Mouse (Mus musculus): Measurements from ENCODE around the gene Olfr620.

The Olfr620 gene

GRCm38 (mm10) chr7:103612434-103612833 lies at the start of gene Olfr620:
Gene Olfr620, minus strand, starts transcription at chr7:103612534.
- DNase-seq (ENCODE audit: low spot score), result no peak

GRCm38 (mm10) chr7:103644070-103644469 lies 31.7 kb upstream of the Olfr620 start:
- DNase-seq (ENCODE audit: low spot score), result no peak

GRCm38 (mm10) chr7:103642602-103643001 lies 30.3 kb upstream of the Olfr620 start, which contains the start of gene Olfr622:
Gene Olfr622, minus strand, starts transcription at chr7:103642702.
- DNase-seq (ENCODE audit: low spot score), result no peak

- no peak for DNase-seq (ENCODE audit: low spot score)
Measured at GRCm38 (mm10) chr7:103636795-103637194, 24.5 kb upstream of the Olfr620 start.

DNA sequence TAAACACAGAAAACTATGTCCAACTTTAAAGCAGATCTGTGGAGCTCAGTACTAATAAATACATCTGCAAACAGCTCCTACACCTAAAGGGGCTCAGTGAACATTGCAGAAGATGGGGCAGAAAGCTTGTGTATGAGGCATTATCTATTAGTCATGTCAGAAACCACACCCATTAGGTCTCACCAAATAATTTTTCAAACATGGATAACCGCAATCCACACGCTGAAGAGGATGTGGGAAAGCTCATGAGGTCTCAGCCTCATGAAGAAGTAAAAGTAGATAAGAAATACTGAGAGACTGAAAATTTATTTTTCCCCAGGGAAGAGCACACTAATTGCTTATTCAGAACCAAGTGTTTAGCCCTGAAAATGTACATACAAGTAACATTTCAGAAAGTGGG lies 4.9 kb downstream of the Olfr620 start:
- no peak for DNase-seq (ENCODE audit: low spot score)

- DNase-seq (ENCODE audit: low spot score), result no peak
Measured at GRCm38 (mm10) chr7:103600275-103600674, 12.1 kb downstream of the Olfr620 start, which contains the start of gene Olfr619. Gene Olfr619, plus strand, starts transcription at chr7:103600575.

- no peak for DNase-seq (ENCODE audit: low spot score)
Measured at GRCm38 (mm10) chr7:103589803-103590202, 22.5 kb downstream of the Olfr620 start, which contains the start of gene Olfr618. Gene Olfr618, plus strand, starts transcription at chr7:103590103.

DNA sequence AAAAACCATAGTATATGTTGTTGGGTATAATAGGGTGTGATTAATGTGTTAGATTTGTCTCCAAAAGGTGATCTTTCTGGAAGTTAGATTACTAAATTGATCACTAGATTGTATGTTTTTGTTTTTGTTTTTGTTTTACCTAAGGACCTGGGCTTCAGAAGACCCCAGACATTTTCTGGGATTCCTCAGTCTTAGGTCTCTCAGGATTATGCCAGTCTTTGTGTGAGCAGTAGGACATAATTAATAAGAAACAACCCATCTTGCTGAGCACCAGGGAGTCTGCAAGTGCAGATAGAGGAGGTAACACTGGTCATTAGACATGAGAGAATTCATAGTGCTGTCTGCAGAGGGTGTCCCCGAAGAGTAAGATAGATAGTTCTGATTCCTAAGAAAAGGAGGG lies 39.6 kb downstream of the Olfr620 start, which contains the start of gene Olfr617:
Olfr617 (plus strand) TSS at position 301 of the 400 bp plus-strand sequence.
- DNase-seq (ENCODE audit: low spot score), result no peak

DNA sequence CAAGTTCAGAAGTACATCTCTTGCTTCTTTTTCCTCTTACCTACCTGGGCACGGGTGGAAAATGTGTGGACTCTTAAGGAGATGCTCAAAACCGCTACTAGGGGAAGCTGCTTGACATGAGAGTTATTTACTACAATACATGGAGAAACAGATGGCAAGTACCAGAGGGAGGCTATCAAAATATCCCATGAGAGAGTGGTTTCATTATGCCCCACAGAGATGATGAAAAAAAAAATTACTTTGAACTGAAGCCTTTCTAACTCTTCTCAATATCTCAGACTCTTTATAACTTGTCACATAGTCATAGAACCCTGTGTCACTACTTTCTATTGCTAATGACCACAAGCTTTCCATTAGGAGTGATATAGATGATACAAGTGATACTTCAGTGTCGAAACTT lies 43.3 kb downstream of the Olfr620 start, which contains the start of gene Olfr616:
Olfr616 (minus strand) TSS at position 101 of the 400 bp plus-strand sequence.
- DNase-seq (ENCODE audit: low spot score), result no peak

GRCm38 (mm10) chr7:103555779-103556178 lies 56.6 kb downstream of the Olfr620 start, which contains the start of gene Olfr615:
Gene Olfr615, plus strand, starts transcription at chr7:103556079.
- no peak for DNase-seq (ENCODE audit: low spot score)
